In genomic region chr4:46307341-46307740, GRCm38 (mm10) we compare ENCODE assay signal across 11 mouse cellular contexts. TPM values are rescaled to one million over a fixed set of nuclear protein-coding genes. Genes with fewer than 3 reads are reported as not detected.
DNase-seq lines count a peak whose midpoint lies in the region; ATAC-seq and TF ChIP-seq lines count a peak whose summit lies in the region.
"Had no signal": no experiment of that assay in that cellular context is flagged by ENCODE, and none has a peak within 500 bp of the region (broad histone marks: within the 10 kb centered on the region; RNA-seq: fewer than 3 reads in every experiment).

No protein-coding gene starts in this region.

- peaks cover 8% of the 10 kb centered on the region for H3K27me3 ChIP-seq in kidney, embryonic 14.5 days (ENCODE audit: control insufficient read depth, insufficient read depth, low read length)
- H3K27me3 ChIP-seq in heart, postnatal 0 days (ENCODE audit: control insufficient read depth, insufficient read depth, low read length) = 0 out of 2 replicates have a peak, but pooled peaks cover 4% of the 10 kb centered on the region

- H3K36me3 ChIP-seq in kidney, embryonic 14.5 days (ENCODE audit: control insufficient read depth, insufficient read depth, low read length) = no peaks in the 10 kb centered on the region
- no peaks in the 10 kb centered on the region for H3K36me3 ChIP-seq in heart, postnatal 0 days (replicated peaks; ENCODE audit: control insufficient read depth, insufficient read depth, low read length)
- H3K36me3 ChIP-seq: embryonic facial prominence, embryonic 15.5 days; G1E; midbrain, embryonic 12.5 days had no signal

- peak; percentile 85; the same call in 1 of the 2 replicates for TF ChIP-seq EP300 in heart, postnatal 0 days (IDR thresholded peaks at IDR 0.05; ENCODE audit: low read depth)

- H3K4me1 ChIP-seq in kidney, embryonic 14.5 days (ENCODE audit: control insufficient read depth, insufficient read depth, low read length) = 0 out of 2 replicates have a peak, but pooled peaks cover 5% of the 10 kb centered on the region
- H3K4me1 ChIP-seq in heart, postnatal 0 days (ENCODE audit: control insufficient read depth, insufficient read depth) = peaks cover 11% of the 10 kb centered on the region

- H3K4me3 ChIP-seq in kidney, embryonic 14.5 days (ENCODE audit: low read length) = no peak overlapping the region
- H3K4me3 ChIP-seq in heart, postnatal 0 days (ENCODE audit: low read depth, low read length) = no peak overlapping the region
- H3K4me3 ChIP-seq in left cerebral cortex, adult 2 months = no peak overlapping the region
- H3K4me3 ChIP-seq: embryonic facial prominence, embryonic 15.5 days; midbrain, embryonic 12.5 days had no signal

- H3K9me3 ChIP-seq in kidney, embryonic 14.5 days (ENCODE audit: control insufficient read depth, low read length) = no peaks in the 10 kb centered on the region
- H3K9me3 ChIP-seq in heart, postnatal 0 days (replicated peaks; ENCODE audit: control insufficient read depth, low read length) = no peaks in the 10 kb centered on the region
- H3K9me3 ChIP-seq: embryonic facial prominence, embryonic 15.5 days; G1E; midbrain, embryonic 12.5 days had no signal

- no peak overlapping the region for H3K27ac ChIP-seq in kidney, embryonic 14.5 days (ENCODE audit: low read depth, low read length)
- peak overlapping the region; percentile 39; the same call in 1 of the 2 replicates for H3K27ac ChIP-seq in heart, postnatal 0 days (ENCODE audit: low read depth)
- H3K27ac ChIP-seq in left cerebral cortex, adult 2 months = no peak overlapping the region
- H3K27ac ChIP-seq: embryonic facial prominence, embryonic 15.5 days; midbrain, embryonic 12.5 days had no signal

- no peak overlapping the region for H3K4me2 ChIP-seq in kidney, embryonic 14.5 days (replicated peaks; ENCODE audit: low read depth, low read length)
- peak overlapping the region; percentile 27; the same call in 1 of the 2 replicates for H3K4me2 ChIP-seq in heart, postnatal 0 days (ENCODE audit: low read depth, low read length)
- H3K4me2 ChIP-seq: embryonic facial prominence, embryonic 15.5 days; midbrain, embryonic 12.5 days had no signal

- WGBS in kidney, embryonic 14.5 days = 69% methylated on average over 9 of the region's 9 CpGs
- WGBS in heart, postnatal 0 days = 21% methylated on average over 9 of the region's 9 CpGs

- no peak overlapping the region for H3K9ac ChIP-seq in kidney, embryonic 14.5 days (ENCODE audit: low read depth, low read length)
- no peak overlapping the region for H3K9ac ChIP-seq in heart, postnatal 0 days (replicated peaks; ENCODE audit: low read depth, low read length)
- H3K9ac ChIP-seq: embryonic facial prominence, embryonic 15.5 days; midbrain, embryonic 12.5 days had no signal

- no peak for TF ChIP-seq CTCF in heart, postnatal 0 days (IDR thresholded peaks at IDR 0.05; ENCODE audit: low read depth)
- no peak for TF ChIP-seq CTCF in left cerebral cortex, adult 2 months (IDR thresholded peaks at IDR 0.05)

- DNase-seq in kidney, adult 11 months = peak; percentile 38
- peak; percentile 90 for DNase-seq in cerebellum, adult 8-10 months
- peak; percentile 83 for DNase-seq in heart, postnatal 0 days (ENCODE audit: low spot score)
- peak; percentile 46 to 71 for DNase-seq in left cerebral cortex, adult 2 months (ENCODE audit: extremely low spot score in 1 of 2, low spot score in 2 of 2)
- DNase-seq in right cerebral cortex, adult 2 months (ENCODE audit: low spot score in 2 of 2) = peak; percentile 69 to 72
- DNase-seq in embryo, embryonic 11 days = no peak

- intact Hi-C loops in left cerebral cortex, adult 2 months (cut with DNase I) = no loop called here

- no peak for ATAC-seq in kidney, embryonic 14.5 days (ENCODE audit: low FRiP score, low TSS enrichment)
- peak; percentile 76 for ATAC-seq in heart, postnatal 0 days (ENCODE audit: insufficient read depth, low read depth)
- no peak for ATAC-seq in megakaryocyte-erythroid progenitor cell, adult 5-6 weeks (replicated peaks; ENCODE audit: low FRiP score, low TSS enrichment, poor library complexity, severe bottlenecking)

RNA-seq across cellular contexts. Expression of gene Foxe1, which starts 36.1 kb away (rescaled TPM):
- polyA plus RNA-seq in kidney, embryonic 14.5 days (2014; fragmentation: Nextera tagmentation; extraction: Ambion mirVana) = not detected in 2 replicates
- total RNA-seq in heart, postnatal 0 days (2014; rRNA removed; ENCODE audit: low replicate concordance) = 1.1 TPM in 1 of 2 replicates, not detected in the other
- polyA plus RNA-seq in heart, postnatal 0 days (2015; fragmentation: Nextera tagmentation; extraction: Ambion mirVana) = 0.05 TPM in 1 of 2 replicates, not detected in the other
- not detected for total RNA-seq in left cerebral cortex, adult 2 months (2021)
- total RNA-seq in megakaryocyte-erythroid progenitor cell, adult 5-6 weeks (2014; fragmentation: Nextera tagmentation) = not detected in 2 replicates
- total RNA-seq in megakaryocyte-erythroid progenitor cell, adult 5-6 weeks (2017) = 0.23 TPM in 1 of 2 replicates, not detected in the other
- total RNA-seq: G1E had no signal
- polyA plus RNA-seq: G1E; midbrain, embryonic 12.5 days had no signal
